8 mouse cellular contexts compared by ENCODE assay signal in the genomic region with DNA sequence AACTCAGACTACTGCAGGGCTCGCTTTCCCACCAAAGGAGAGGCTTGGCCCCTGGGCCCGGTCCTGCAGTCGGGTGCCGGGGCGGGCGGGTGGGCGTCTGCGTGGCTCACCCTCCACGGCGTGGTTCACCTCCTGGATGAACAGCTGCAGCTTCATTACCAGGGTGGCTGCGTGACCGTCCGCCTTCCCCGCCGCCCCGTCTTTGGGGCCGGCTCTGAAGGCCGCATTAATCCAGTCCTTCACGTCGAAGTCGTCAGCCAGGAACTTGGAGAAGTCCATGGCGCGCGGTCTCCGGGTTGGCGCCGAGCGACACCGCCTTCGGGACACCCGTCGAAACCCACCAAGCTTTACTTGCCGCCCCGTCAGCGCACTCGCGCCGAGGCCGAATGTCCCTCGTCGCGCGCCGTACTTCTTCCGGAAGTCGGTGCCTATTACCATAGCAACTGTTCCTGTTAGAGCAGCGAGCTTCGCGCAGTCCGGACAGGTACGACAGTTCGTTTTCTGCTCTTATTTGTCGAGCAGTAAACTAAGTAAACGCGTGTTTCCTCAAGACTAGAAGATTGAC. TPM values are rescaled to one million over a fixed set of nuclear protein-coding genes. Genes with fewer than 3 reads are reported as not detected.
A peak's percentile ranks its signal among the peaks of the same experiment; 100 is the strongest.
DNase-seq lines count a peak whose midpoint lies in the region; ATAC-seq and TF ChIP-seq lines count a peak whose summit lies in the region.

A gene (minus strand): TSS at position 405 of the 565 bp plus-strand sequence.

- H3K4me1 ChIP-seq in hindbrain, postnatal 0 days (ENCODE audit: insufficient read depth, low read length) = peaks cover 8% of the 10 kb centered on the region; the same call in 1 of the 2 replicates

- no peaks in the 10 kb centered on the region for H3K9me3 ChIP-seq in hindbrain, postnatal 0 days (ENCODE audit: low read length)

- H3K4me2 ChIP-seq in hindbrain, postnatal 0 days (ENCODE audit: low read depth, low read length) = peak within 1 kb of the TSS; percentile 62

- peak within 1 kb of the TSS; percentile 92 for H3K4me3 ChIP-seq in gastrocnemius, adult 2 months
- H3K4me3 ChIP-seq in hindbrain, postnatal 0 days (ENCODE audit: low read length) = peak within 1 kb of the TSS; percentile 56
- H3K4me3 ChIP-seq in left cerebral cortex, adult 2 months = peak within 1 kb of the TSS; percentile 55

- H3K27me3 ChIP-seq in hindbrain, postnatal 0 days (ENCODE audit: insufficient read depth, low read length) = no peaks in the 10 kb centered on the region

- H3K9ac ChIP-seq in hindbrain, postnatal 0 days (replicated peaks; ENCODE audit: low read length) = peak within 1 kb of the TSS; percentile 62

- peak; percentile 97 for DNase-seq in ZHBTc4 (ENCODE audit: low read depth, low spot score)
- DNase-seq in gastrocnemius, adult 2 months = peak; percentile 94
- peak; percentile 96 for DNase-seq in hindbrain, postnatal 0 days (ENCODE audit: low spot score)
- peak; percentile 92 to 95 for DNase-seq in left cerebral cortex, adult 2 months (ENCODE audit: extremely low spot score in 1 of 2, low spot score in 2 of 2)
- DNase-seq in right cerebral cortex, adult 2 months (ENCODE audit: low spot score in 2 of 2) = peak; percentile 94 to 95
- DNase-seq in urinary bladder, postnatal 14 days (ENCODE audit: low spot score) = peak; percentile 92

- under 1% methylated on average over 55 of the region's 55 CpGs for WGBS in hindbrain, postnatal 0 days

- H3K36me3 ChIP-seq in hindbrain, postnatal 0 days (ENCODE audit: insufficient read depth, low read length) = no peaks in the 10 kb centered on the region

- ATAC-seq in common myeloid progenitor, adult 5-6 weeks (replicated peaks; ENCODE audit: low read depth, poor library complexity, severe bottlenecking) = peak; percentile 97
- ATAC-seq in hindbrain, postnatal 0 days = peak; percentile 85
- ATAC-seq in megakaryocyte, adult 5-6 weeks (ENCODE audit: poor library complexity, severe bottlenecking) = peak; percentile 99

- intact Hi-C loops in gastrocnemius, adult 2 months (cut with DNase I) = no loop called here
- intact Hi-C loops in left cerebral cortex, adult 2 months (cut with DNase I) = loop anchor here (2.0 kb wide), 1 partner anchor 85 kb away; a partner anchor contains a TSS

- H3K27ac ChIP-seq in gastrocnemius, adult 2 months = peak within 1 kb of the TSS; percentile 86
- no peak within 1 kb of the TSS for H3K27ac ChIP-seq in hindbrain, postnatal 0 days
- H3K27ac ChIP-seq in left cerebral cortex, adult 2 months = peak within 1 kb of the TSS; percentile 26

- no peak for TF ChIP-seq CTCF in gastrocnemius, adult 2 months (IDR thresholded peaks at IDR 0.05)
- no peak for TF ChIP-seq CTCF in hindbrain, postnatal 0 days (IDR thresholded peaks at IDR 0.05; ENCODE audit: low read depth)
- TF ChIP-seq CTCF in left cerebral cortex, adult 2 months (IDR thresholded peaks at IDR 0.05) = no peak

RNA-seq across cellular contexts. Expression of the gene that starts here (rescaled TPM):
- total RNA-seq in common myeloid progenitor, adult 5-6 weeks (2017) = 8.9 and 14.0 TPM in 2 replicates
- 10 to 100 TPM; 10.5 to 13.9 TPM for total RNA-seq in gastrocnemius, adult 2 months (2021)
- total RNA-seq in hindbrain, postnatal 0 days (2014; rRNA removed) = 38.1 and 39.0 TPM in 2 replicates
- polyA plus RNA-seq in hindbrain, postnatal 0 days (2015; fragmentation: Nextera tagmentation; extraction: Ambion mirVana) = 32.2 and 34.2 TPM in 2 replicates
- 10 to 100 TPM; 45.5 to 45.8 TPM for total RNA-seq in left cerebral cortex, adult 2 months (2021)
- total RNA-seq in megakaryocyte, adult 5-6 weeks (2015) = 7.6 and 7.7 TPM in 2 replicates
- total RNA-seq in megakaryocyte, adult 5-6 weeks (2017) = 7.8 and 8.3 TPM in 2 replicates
